Mouse (Mus musculus) heart, postnatal 4 days (tissue): ENCODE data around the gene Cep112. TPM values are rescaled to one million over a fixed set of nuclear protein-coding genes. Genes with fewer than 3 reads are reported as not detected.
A peak's percentile ranks its signal among the peaks of the same experiment; 100 is the strongest.

Experiments
- DNase-seq: peaks from one replicate; pipeline ENCODE4 v3.0.0; 2021
- total RNA-seq, 2 experiments: library from RNA; stranded (reverse); gene quantifications; 2 replicates each; pipeline ENCODE4 v1.2.3; 2021

Gene Cep112
- total RNA-seq: 10 to 100 TPM; 16.2 to 17.2 TPM

DNA sequence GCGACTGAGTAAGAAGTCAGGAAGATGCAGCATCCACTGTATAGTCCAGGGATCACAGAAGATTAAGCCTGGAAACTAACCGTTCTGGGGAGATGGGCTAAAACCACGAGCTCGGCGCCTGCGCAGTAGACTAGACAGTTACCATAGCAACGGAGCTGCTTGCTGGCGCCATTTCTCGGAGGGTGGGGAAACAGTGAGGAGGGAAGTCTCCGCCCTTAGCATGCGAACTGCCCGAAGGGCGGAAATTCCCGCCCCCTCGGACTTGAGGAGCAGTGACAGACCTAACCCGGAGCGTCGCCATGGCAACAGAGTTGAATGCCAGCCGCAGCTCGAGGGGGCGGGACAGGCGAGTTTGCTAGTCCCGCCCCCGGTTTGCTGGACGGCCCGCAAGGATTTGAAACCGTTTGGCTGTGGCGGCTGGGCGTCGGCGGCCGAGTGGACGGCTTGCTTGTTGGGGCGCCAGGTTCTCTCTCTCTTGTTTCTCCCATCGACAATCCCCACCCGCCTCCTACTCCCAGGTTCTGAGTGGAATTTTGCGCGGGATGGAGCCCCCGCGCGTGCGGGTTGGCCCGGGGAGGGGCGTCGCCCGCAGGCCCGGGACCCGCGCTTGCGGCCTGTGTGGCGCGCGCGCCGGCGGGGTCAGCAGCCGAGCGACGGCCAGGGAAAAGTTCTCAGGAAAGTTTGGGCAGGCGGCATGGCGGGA, at the start of gene Cep112:
Gene Cep112, plus strand, starts transcription at position 304 of the 703 bp plus-strand sequence.
- DNase-seq: peak; percentile 98

DNA sequence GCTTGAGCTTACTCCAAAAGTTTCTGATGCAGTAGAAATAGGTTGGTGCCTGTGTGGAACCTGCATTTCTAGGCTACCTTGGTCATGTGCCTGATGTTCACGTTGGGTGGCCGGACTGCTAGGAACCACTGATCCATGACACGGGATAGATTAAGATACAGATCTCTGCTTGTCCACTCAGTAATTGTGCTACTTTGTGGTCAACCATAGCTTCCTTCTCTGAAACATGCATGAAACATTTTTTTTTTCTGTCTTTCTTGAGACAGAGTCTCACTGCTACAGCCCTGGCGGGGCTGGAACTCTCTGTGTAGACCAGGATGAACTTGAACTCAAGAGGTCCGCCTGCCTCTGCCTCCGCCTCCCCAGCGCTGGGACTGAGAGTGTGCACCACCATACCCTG, 48.2 kb upstream of the Cep112 start:
- DNase-seq: no peak

DNA sequence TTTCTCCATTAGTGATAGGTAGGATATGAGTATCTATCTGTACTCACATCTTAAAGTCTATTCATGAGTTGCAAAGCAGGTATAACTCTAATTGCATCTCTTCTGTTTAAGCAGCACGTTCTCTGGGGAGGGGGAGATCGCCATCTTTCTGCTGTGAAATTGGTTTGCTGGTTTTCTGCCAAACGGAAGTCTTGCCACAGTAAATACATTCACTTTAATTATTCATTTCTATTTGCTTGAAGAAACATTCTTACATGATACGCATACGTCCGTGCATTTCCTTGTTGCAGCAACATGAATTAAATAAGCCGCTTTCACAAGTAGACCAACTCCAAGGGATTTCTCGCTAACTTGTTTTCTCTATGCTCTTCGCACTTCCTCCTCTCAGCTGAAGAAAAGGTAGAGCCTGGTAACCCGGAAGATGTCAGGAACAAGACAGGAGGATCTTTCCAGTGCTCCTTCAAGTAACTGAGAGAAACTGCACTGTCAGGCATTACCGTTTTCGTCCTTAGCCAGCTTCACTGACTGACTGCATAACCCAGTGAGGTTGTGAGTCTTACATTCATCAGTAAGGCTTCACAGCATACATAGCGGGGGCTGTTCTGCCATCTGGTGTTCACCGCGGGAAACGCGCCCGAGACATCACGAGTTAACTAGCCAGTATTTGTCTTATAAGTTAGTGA, 47.2 kb upstream of the Cep112 start:
- peak; percentile 83 for DNase-seq

DNA sequence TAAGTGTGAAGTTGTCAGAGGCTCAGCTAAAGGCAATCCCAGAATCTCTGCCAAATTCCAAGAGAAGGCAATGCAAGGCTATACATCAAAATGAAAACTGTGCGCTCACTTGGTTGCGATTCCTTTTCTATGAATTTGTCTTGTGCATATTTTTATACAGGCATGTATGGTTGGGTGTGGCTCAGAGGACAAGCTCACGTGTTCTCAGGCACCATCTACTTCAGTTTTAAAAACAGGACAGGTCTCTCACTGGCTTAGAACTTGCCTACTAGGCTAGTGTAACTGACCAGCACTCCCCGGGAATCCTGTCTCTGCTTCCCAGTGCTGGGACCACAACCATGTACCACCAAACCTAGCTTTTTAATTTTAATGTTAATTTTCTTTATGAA, 46.6 kb upstream of the Cep112 start:
- no peak for DNase-seq

DNA sequence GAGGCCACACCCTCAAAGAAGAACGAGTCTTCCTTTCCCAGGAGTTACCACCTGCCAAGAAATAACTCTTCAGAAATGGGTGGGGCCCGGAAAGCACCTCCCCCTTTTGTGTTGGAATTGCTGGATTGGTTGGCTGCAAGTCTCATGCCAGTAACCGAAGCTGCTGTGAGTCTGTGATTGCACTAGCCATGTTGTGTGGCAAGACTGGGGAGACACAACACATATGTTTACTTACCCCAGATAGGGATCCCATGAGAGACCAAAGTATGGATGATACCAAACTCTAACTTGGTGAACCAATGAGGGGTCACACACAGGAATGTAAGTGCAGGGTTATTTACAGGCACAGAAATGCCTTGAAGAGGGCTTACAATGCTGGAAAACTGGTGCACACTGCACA, 42.3 kb upstream of the Cep112 start:
- DNase-seq: no peak

DNA sequence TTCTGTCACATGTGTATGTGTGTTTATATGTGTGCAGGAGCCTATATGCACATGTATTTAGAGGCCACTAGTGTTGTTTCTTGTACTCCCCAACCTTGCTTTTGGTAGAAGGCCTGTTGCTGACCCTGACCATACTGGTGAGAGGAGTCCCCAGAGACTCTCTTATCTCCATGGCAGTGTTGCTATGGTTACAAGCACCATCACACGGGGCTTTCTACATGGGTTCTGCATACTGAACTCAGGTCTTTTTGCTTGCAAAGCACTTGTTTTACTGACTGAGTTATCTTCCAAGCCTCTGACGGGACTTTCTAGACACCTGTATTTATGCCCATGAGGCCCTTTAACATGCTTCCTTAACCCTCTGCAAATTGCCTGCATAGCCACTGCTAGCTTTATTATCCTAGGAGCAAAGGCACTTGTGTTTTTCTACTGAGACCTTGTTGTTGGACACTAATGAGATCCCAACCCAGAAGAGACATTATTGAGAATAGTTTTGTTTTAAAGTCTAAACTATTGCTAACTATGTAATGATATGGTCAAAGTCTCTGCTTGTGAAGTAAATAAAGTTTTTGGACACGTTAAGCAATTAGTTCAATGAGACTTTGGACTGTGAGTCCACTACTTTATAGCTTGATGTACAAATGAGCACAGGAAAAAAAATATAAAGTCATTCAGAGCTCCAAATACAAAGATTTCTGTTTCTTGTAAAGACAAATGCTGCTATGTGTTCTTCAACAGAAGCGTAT, 39.9 kb upstream of the Cep112 start:
- no peak for DNase-seq

DNA sequence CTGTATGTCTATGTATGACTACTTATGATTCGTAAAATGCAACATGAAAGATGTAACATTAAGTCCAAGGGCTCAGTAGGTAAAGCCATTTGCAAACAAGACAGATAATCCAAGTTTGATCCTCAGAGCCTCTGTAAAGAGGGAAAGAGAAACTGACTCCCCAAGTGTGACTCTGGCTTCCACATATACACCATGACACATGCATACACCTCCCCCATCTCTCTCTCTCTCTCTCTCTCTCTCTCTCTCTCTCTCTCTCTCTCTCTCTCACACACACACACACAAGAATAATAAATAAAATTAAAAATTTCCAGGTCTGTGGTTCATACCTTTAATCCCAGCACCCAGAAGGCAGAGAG, 39.3 kb upstream of the Cep112 start:
- no peak for DNase-seq

DNA sequence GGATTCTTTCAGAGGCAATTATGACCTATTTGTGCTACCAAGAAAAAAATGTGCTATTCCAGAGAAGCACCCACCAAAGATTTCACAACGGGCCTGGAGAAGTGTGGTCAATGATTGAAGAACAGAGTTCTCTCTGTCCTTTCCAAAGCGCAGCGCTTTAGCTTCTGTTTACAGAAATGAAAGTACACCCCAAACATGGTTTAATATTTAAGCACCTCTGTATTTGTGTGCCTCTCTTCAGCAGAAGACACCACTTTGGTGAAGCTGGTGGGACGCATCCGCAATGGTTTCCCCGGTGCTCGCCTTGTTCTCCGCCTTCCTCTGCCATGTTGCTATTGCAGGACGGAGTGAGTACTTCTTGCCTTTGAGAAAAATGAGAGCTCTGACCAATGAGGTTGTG, 29.9 kb upstream of the Cep112 start:
- DNase-seq: no peak

DNA sequence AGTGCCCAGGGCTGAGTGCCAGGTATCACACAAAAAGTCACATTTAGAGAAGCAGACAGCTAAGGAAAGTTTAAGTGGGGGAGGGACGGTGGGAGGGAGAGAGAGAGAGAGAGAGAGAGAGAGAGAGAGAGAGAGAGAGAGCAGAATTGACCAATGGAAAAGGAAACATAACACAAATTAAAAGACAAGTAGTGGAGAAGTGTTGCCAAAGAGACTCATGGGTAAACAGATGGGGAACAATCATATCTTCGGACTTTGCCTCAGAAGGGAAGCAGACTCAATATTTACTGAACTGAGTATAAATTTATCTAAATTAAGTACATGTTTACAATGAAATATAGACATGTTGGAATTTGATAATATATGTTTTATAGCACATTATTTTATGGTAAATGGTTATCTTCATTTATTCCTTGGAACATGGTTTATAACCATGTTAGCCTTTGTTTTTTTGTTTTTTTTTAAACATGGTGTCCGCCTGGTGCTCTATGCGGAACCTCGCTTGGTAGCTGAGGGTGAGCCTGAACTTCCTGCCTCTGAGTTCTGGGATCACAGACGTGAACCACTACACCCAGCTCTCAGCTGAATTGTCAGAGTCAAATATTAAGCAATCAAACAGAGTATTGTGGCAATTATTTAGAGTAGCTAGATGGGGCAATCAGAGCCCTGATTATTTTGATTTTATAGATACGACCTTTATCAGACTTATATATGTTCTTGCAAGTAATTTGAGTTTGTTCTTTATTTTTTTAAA, 28.7 kb upstream of the Cep112 start:
- no peak for DNase-seq

DNA sequence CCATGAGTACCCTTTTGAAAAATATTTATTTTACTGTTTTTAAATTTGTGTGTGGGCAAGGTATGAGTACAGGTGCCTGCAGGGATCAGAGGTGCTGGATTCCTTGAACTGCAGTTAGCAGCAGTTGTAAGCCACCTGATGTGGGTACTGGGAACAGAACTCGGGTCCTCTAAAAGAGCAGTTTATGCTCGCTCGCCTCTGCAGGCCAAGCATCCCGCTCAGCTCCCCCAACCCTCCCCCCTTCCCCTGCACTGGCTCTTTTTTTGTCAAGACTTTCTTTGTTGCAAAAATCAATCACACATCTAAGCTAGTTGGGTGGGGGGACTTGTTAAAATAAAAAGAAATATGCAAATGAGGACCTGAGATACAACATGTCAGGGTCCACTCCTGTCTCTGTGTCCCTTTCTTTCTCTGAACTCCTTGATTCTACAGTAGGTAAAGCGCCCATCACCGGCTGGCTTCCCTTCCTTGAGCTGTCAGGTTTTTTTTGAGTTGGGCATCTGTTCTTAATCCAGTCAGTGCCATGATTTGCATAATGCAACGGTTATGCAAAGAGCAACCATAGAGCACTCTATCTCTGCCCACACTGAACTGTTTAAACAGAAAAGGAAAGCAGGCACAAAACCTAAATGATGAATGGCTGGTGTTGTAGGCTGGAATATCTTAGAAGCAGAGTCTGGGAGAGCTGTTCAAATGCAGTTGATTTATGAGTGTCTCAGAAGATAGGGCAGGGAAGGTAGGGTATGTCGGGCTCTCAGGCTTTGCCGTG, 14.9 kb upstream of the Cep112 start:
- no peak for DNase-seq

DNA sequence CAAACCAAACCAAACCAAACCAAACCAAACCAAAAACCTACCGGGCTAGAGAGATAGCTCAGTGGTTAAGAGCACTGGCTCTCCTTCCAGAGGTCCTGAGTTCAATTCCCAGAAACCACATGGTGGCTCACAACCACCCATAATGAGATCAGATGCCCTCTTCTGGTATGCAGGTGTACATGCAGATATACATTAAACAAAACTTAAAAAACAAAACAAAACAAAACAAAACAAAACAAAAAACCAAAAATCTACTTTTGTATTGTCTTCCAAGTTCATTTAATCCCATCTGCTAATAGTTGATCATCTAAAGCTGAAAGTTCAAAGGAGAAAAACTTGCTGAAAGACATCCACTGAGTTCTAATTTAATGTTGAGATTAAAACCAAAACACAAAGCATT, 8.6 kb upstream of the Cep112 start:
- DNase-seq: no peak

DNA sequence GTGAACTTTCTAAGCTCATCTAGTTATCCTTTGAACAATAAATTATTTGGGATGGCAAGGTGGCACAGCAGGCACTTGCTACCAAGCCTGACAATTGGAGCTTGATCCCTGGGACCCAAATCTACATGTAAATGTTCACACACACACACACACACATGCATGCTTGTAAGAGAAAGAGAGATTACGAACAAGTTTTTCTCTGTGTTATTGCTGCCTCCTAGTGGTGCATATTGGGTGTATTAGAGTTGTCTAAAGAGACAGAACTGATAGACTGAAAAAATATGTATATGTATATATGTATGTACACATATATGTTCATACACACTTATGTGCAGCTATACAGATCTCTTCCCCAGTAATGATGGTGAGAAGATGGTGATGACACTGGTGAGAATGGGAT, 6.5 kb upstream of the Cep112 start:
- DNase-seq: peak; percentile 14

DNA sequence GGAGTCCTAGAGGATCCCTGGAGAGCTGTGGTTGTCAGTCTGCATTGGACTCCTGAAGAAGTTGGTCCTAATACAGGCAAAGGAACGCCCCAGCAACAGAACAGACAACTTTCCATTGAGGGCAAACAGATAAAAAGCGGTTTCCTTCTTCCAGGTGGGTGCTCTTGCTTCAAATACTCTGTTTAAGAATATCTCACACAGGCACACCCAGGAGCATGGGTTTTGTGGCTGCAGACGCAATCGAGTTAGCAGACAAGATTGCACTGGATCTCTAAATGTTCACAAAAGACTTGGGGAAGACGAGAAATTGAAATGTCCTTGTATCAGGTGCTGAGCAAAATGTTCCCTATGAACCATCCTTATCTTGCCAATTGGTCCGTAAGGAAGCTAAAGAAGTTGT, 5.8 kb upstream of the Cep112 start:
- DNase-seq: no peak

DNA sequence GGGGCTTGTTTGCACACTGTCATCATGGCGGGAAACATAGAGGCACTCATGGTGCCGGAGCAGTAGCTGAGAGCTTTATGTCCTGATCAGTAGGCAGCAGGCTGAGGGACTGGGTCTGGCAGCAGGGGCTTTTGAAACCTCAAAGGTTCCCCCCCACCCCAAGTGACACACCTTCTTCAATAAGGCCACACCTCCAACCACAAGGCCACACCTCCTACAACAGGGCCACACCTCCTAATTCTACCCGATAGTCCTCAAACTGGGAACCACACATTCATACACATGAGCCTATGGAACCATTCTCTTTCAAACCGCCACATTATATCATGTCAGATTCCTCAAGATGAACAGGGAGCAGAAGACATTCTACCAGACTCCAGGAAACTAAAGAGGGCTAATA, 4.2 kb upstream of the Cep112 start:
- DNase-seq: no peak

DNA sequence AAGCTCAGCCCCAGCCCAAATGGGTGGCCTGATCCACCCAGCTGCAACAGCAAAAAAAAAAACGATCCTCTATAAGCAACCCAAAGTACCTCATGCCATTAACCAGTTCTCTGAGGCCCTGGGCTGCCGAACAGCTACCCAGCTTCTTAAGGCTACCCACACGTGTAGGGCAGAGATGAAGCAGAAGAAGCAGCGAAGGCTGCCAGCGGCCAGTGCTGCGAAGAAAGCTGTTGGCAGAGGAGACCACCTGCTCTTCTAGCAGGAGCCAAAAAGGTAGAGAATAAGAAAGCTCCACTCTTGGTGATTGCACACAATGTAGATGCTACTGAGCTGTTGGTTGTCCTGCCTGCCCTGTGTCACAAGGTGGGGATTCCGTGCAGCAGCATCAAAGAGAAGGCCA, 1.8 kb upstream of the Cep112 start:
- DNase-seq: no peak

DNA sequence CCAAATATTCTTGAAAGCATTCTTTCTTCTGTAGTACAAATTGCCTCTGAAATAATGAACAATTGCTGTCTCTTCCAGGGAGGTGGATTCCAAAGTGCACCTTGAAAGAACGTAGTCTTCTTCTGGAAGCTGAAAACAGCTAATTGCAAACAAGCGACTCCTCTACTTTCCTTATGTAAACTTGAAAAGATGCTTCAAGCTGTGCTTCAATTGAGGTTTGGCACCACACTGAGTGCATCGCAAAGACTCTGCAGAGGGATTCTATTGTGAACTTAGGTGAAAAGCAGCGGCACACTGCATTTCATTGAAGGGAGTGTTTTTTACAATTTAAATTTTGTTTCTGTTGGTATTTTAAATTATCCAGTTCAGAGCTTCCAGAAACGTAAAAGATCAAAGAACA, 881 bp upstream of the Cep112 start:
- DNase-seq: no peak

DNA sequence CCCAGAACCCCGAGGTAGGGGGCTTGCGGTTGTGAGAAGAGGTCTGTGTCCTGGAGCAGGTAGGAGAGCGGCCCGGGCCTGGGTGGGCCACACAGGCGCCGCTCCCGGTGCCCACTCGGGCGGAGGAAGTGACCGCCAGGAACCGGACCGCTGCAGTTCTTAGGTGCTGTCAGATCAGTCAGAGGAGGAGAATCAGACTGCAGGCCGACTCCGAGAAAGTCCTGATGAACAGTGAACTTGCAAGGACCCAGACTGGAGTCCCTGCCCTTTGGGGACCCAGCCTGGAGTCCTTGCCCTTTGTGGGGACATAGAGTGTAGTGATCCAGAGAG, 565 bp downstream of the Cep112 start:
- no peak for DNase-seq

DNA sequence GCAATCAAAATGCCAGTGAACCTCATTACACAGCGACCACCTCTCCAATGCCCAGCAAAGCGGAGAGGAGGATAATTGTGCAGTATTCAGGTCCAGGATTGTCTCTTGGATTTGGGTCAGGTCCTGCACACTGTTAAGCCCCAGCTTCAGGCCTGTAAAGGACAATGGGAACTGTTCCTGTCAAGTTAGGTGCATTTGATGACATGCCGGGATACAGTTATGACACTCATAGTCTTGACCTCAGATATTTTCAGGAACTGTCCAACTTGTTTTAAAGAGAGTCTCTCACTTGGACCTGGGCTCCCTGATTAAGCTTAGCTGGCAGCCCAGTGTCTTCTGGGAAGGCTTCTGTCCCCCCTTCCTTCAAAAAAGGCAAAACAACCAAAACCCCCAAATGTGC, 1.1 kb downstream of the Cep112 start:
- no peak for DNase-seq

DNA sequence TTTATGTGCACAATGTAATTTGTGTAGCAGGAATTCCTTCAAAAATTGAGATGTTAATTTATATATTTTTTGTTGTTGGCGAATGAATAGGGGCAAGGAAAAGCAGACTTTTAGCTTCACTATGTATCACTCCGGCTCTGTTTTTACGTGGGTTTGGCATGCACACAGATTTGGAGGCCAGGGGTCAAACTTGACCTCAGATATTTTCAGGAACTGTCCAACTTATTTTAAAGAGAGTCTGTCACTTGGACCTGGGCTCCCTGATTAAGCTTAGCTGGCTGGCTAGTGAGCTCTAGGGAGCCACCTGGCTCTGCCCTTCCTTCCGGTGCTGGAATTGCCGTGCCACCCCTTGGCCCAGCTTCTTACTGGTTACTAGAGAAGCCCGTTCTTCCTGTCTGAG, 2.2 kb downstream of the Cep112 start:
- DNase-seq: no peak

DNA sequence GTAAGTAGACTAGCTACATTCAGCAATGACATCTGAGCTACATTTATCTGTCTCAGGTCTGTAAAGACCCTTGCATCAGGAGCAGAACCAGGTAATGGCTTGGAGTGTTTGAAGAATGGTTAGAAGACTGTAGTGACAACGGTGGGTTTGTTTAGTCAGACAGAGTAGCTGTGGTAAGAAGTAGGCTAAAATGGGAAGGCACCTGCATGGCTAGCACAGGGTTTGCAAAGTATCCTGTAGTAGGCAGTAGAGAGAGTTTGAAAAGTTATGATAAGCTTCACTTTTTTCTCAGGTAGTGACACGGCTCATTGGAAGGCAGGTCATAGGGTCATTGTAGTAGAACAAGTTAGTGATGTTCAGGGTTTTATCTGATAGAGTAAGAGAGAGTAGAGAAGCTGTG, 4.1 kb downstream of the Cep112 start:
- no peak for DNase-seq

DNA sequence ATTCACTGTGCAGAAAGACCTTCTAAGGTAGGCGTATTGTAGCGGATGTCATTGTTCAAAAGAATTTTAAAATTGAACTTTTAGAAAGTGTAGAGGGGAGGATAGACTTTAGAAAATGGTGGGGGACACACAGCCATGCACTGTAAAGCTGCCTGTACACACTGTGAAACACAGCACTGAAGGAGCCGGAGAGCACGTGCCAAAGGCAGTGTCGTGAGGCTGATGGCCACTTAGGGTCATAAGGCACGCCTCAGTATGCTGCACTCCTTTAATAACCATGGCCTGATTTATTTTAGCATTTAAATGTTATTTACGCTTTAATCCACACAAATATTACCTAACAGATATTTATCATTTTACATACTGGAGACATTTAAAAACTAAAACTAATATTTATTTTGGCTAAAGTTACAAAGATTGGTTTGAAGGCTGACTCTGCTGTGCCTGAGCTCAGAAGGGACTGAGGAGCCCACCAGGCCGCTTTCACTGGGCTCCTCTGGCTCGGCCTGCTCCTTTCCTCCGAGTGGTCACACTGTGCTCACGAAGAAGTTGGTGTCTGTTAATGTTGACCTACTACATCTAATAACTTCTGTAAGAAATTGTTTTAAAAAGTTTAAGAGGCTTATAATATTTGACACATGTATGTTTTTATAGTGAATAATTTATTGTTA, 19.0 kb downstream of the Cep112 start:
- no peak for DNase-seq

DNA sequence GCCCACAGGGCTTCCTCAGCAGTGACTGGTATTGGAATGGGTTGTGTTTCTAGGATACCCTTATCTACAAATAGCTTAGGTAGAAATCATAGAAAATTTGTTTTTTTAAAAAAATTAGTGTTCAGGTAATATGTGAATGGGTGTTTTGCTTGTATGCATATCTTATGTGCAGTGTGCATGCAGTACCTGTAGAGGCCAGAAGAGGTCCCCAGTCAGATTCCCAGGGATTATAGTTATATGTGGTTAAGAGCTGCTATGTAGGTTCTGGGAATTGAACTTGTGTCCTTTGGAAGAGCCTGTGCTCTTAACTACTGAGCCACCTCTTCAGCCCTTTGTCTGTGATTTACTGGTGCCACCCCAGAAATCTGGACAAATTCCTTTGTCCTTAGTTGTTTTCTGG, 22.2 kb downstream of the Cep112 start:
- peak; percentile 27 for DNase-seq
